Mouse (Mus musculus) lung, adult 2 months (tissue): ENCODE measurements around the gene Pcolce.

Experiments used
- CTCF ChIP-seq: fragments of 200-500 bp; IDR thresholded peaks from 2 replicates; pipeline ENCODE4 v1.5.1; 2011; ENCODE audit warnings: mild to moderate bottlenecking, low read length, control low read depth; ENCODE audit not compliant: insufficient read depth
- POLR2A ChIP-seq: fragments of 200-500 bp; IDR thresholded peaks from 2 replicates; pipeline ENCODE4 v1.6.1; 2011; ENCODE audit warnings: low read depth, mild to moderate bottlenecking, control low read depth, low read length, borderline replicate concordance; ENCODE audit errors: extremely low read depth

DNA sequence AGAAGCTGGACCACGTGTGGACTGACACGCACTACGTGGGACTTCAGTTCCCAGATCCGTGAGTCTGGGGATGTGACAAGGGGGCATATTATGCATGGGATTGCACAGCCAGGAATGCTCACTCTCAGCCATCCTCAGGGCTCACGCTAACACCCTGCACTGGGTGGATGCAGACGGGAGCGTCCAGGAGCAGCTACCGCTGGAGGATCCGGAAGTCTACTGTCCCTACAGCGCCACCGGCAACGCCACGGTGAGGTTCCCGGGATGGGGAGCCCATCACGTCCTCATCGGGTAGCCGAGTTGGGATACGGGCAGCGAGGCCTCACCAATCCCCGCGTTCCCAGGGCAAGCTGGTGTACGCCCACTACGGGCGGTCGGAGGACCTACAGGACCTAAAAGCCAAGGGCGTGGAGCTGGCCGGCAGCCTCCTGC is 39.1 kb downstream of the Pcolce start:
- TF ChIP-seq CTCF (0 out of 2 replicates have a peak, but pooled peaks have one; percentile 20), POLR2A (no peak)
